Mouse (Mus musculus): ENCODE data around the gene Ehmt1.

DNA sequence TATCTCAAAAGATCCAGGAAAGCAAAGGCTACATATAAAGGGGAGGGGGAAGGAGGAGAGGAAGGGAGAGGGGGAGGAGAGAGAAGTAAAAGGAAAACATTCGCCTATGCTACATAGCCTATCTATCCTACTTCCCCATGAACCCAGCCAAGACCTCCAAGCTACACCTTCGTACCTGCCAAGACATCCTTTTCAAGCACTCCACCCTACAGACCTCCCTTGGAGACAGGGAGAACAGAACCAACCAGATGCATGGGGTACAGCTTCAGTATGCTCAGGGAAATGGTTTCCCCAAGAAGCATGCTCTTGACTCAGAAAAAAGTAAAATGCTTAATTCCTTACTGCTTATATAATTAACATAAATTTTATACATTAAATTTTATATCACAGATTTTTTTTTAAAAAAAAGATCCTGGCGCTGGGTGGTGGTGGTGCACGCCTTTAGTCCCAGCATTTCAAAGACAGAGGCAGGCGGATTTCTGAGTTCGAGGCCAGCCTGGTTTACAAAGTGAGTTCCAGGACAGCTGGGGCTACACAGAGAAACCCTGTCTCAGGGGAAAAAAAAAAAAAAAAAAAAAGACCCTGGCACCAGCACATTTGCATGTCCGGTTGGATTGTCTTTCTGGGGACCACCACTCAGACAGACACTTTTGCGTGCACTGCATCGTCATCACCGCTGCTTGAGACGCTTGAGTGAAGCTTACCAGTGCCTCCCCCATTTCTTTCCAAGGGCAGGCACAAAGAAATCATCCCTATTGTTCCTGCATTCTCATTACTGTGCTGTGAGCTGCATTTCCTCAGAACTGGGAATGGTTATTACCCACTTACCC lies 14.4 kb downstream of the Ehmt1 start:
- TF ChIP-seq CTCF (IDR thresholded peaks at IDR 0.05; ENCODE audit: insufficient read depth, low read length) = no peak
- no peak for TF ChIP-seq POLR2A (IDR thresholded peaks at IDR 0.05; ENCODE audit: borderline replicate concordance, extremely low read depth, low read depth, low read length)

All from lung, adult 2 months (tissue).